ENCODE assay signal across 18 mouse cellular contexts in the genomic region with DNA sequence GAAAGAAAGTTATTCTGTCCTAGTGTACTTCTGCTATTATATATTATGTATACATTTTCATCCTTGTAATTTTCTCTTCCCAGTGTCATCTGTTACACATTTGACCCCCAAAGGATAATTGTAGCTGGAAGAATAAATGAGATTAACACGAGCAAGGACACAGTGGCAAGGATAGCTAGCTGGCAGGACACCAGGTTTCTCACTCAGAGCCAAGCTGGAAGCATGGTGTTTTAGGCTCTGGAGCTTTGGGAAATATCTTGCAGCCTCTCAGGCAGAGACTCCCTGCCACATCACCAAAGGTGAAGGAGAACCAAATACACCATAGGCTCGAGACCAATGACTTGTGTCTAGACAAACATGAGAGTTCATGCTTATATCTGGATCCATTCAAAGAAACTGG.
DNase-seq lines count a peak whose midpoint lies in the region; ATAC-seq lines count a peak whose summit lies in the region.
"Had no signal": no experiment of that assay in that cellular context is flagged by ENCODE, and none has a peak within 500 bp of the region (broad histone marks: within the 10 kb centered on the region; RNA-seq: fewer than 3 reads in every experiment).

No protein-coding gene starts in this region.

- no peaks in the 10 kb centered on the region for H3K4me1 ChIP-seq in hindbrain, embryonic 13.5 days (replicated peaks)
- H3K4me1 ChIP-seq: embryonic facial prominence, embryonic 10.5 days; heart, embryonic 15.5 days; intestine, embryonic 15.5 days had no signal

- 85% methylated on average over 2 of the region's 2 CpGs for WGBS in hindbrain, embryonic 13.5 days

- no peak overlapping the region for H3K4me2 ChIP-seq in hindbrain, embryonic 13.5 days
- H3K4me2 ChIP-seq: forebrain, embryonic 13.5 days; heart, embryonic 11.5 days; heart, embryonic 15.5 days; hindbrain, embryonic 14.5 days; intestine, embryonic 15.5 days had no signal

- no peak overlapping the region for H3K4me3 ChIP-seq in hindbrain, embryonic 13.5 days
- H3K4me3 ChIP-seq: embryonic facial prominence, embryonic 10.5 days; forebrain, embryonic 13.5 days; heart, adult 2 months; heart, embryonic 15.5 days; intestine, embryonic 15.5 days had no signal

- H3K36me3 ChIP-seq in hindbrain, embryonic 13.5 days: no peaks in the 10 kb centered on the region
- H3K36me3 ChIP-seq: embryonic facial prominence, embryonic 10.5 days; heart, embryonic 15.5 days; intestine, embryonic 15.5 days had no signal

- no peaks in the 10 kb centered on the region for H3K27me3 ChIP-seq in hindbrain, embryonic 13.5 days
- H3K27me3 ChIP-seq: heart, embryonic 15.5 days; intestine, embryonic 15.5 days had no signal

- H3K9ac ChIP-seq in hindbrain, embryonic 13.5 days: no peak overlapping the region
- H3K9ac ChIP-seq: forebrain, embryonic 13.5 days; forebrain, postnatal 0 days; heart, embryonic 15.5 days; hindbrain, embryonic 14.5 days; intestine, embryonic 15.5 days had no signal

- no peak overlapping the region for H3K27ac ChIP-seq in hindbrain, embryonic 13.5 days
- H3K27ac ChIP-seq: embryonic facial prominence, embryonic 10.5 days; forebrain, embryonic 13.5 days; heart, adult 2 months; heart, embryonic 15.5 days; hindbrain, embryonic 14.5 days; intestine, embryonic 15.5 days had no signal

- DNase-seq in adrenal gland, adult 2 months: peak; percentile 53
- no peak for DNase-seq in adrenal gland, adult 18-20 months (ENCODE audit: low spot score in 2 of 2)
- peak; percentile 39 to 48 for DNase-seq in cerebellum, postnatal 14 days
- peak; percentile 20 for DNase-seq in adrenal gland, postnatal 25 days
- DNase-seq in layer of hippocampus, adult 9-10 months (ENCODE audit: low spot score): no peak
- DNase-seq: forebrain, postnatal 0 days; gastrocnemius, postnatal 14 days; heart, adult 2 months; heart, postnatal 14 days; kidney, adult 18-20 months had no signal

- no peaks in the 10 kb centered on the region for H3K9me3 ChIP-seq in hindbrain, embryonic 13.5 days
- H3K9me3 ChIP-seq: embryonic facial prominence, embryonic 10.5 days; forebrain, embryonic 13.5 days; heart, embryonic 15.5 days; intestine, embryonic 15.5 days had no signal

- ATAC-seq in cerebellum, adult (ENCODE audit: insufficient number of reproducible peaks, low FRiP score, low TSS enrichment): no peak
- ATAC-seq in hindbrain, embryonic 13.5 days (ENCODE audit: low FRiP score): no peak
- ATAC-seq: forebrain, embryonic 13.5 days; forebrain, postnatal 0 days; intestine, embryonic 15.5 days had no signal

Comparison
In these comparisons a context has a peak if more than half of its experiments do, and no peak if none do; other contexts are left out.
1. DNase-seq: peak in adrenal gland, adult 2 months (single experiment), cerebellum, postnatal 14 days (2 of 2) and adrenal gland, postnatal 25 days (single experiment); none in adrenal gland, adult 18-20 months (0 of 2) and layer of hippocampus, adult 9-10 months (single experiment).